Mouse (Mus musculus): ENCODE results near the gene Olfr849. TPM values are rescaled to one million over a fixed set of nuclear protein-coding genes. Genes with fewer than 3 reads are reported as not detected.

The Olfr849 gene
- polyA plus RNA-seq (2012): not detected in 2 replicates

DNA sequence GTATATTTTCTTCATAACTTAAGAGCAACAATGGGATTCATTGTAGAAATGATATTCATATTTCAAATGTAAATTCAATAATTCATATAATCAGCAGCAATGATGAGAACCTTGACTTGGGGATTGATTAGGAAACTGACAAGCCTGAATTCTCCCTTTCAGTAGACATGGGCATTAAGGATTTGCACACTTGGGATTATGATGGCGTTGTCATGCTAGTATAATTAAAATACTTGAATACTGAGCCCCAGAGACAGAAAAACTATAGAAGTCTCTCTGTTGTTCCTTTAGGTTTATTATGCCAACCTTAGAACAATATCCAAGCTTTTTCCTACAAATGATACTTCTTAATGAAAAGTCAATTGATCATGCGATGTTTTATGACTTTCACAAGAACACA is at the start of gene Olfr849:
Gene Olfr849 (plus strand): TSS at position 301 of the 400 bp plus-strand sequence.
- TF ChIP-seq GATA1 (IDR thresholded peaks at IDR 0.05; ENCODE audit: low read length): no peak

GRCm38 (mm10) chr9:19478148-19478547 is 38.1 kb downstream of the Olfr849 start, which contains the start of gene Olfr850:
Gene Olfr850 (minus strand): TSS chr9:19478248.
- no peak for TF ChIP-seq GATA1 (IDR thresholded peaks at IDR 0.05; ENCODE audit: low read length)

- no peak for TF ChIP-seq GATA1 (IDR thresholded peaks at IDR 0.05; ENCODE audit: low read length)
These were observed 52.9 kb downstream of the Olfr849 start, which contains the start of gene Olfr851 for GRCm38 (mm10) chr9:19492995-19493394. Gene Olfr851 (plus strand): TSS chr9:19493295.

Other genes with a start within 250 kb of the Olfr849 start
- gene Olfr843, start 188.3 kb upstream of the Olfr849 start, polyA plus RNA-seq (2012): not detected in 2 replicates
- gene Olfr844, start 123.9 kb upstream of the Olfr849 start, polyA plus RNA-seq (2012): not detected in 2 replicates
- not detected in 2 replicates for gene Olfr845, start 103.8 kb upstream of the Olfr849 start, polyA plus RNA-seq (2012)
- not detected in 2 replicates for gene Olfr846, start 76.3 kb upstream of the Olfr849 start, polyA plus RNA-seq (2012)
- gene Olfr847, start 61.6 kb upstream of the Olfr849 start, polyA plus RNA-seq (2012): not detected in 2 replicates
- gene Olfr850, start 38.0 kb downstream of the Olfr849 start, polyA plus RNA-seq (2012): not detected in 2 replicates
- gene Olfr851, start 53.0 kb downstream of the Olfr849 start, polyA plus RNA-seq (2012): not detected in 2 replicates
- gene Olfr853, start 100.8 kb downstream of the Olfr849 start, polyA plus RNA-seq (2012): not detected in 2 replicates
- gene Olfr854, start 127.1 kb downstream of the Olfr849 start, polyA plus RNA-seq (2012): not detected in 2 replicates
- gene Olfr855, start 142.4 kb downstream of the Olfr849 start, polyA plus RNA-seq (2012): not detected in 2 replicates
- 0.52 and 0.69 TPM in 2 replicates for gene Zfp317, start 181.8 kb downstream of the Olfr849 start, polyA plus RNA-seq (2012)